Mouse (Mus musculus) embryonic fibroblast, embryonic 13.5 days (primary cell): ENCODE data around the gene Poc1b.

Experiments
- CTCF ChIP-seq: IDR thresholded peaks from 2 replicates; pipeline ENCODE4 v1.5.1; 2011; ENCODE audit warnings: mild to moderate bottlenecking, control low read depth, low read length, moderate library complexity, borderline replicate concordance; ENCODE audit not compliant: insufficient read depth
- POLR2A ChIP-seq: IDR thresholded peaks from 2 replicates; pipeline ENCODE4 v1.6.1; 2011; ENCODE audit warnings: low read depth, mild to moderate bottlenecking, control low read depth, low read length, moderate library complexity

DNA sequence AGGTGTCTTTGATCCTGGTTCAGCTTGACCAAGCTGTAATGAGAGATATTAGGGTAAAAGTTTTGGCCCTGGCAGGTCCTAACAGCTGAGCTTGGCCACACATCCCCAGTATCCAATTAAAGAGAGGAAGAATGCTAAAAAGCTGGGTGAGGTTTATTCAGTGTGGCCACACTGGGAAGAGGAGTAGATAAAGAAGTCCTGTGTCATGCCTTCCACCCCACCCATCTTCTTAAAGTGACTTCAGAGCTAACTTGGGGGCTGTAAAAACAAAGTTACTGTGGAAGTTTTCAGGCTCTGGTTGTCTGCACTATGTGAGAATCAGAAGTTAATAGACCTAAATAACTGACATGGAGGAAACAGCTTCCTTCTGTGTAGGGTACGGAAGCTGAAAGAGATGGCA lies 44.7 kb downstream of the Poc1b start:
- no peak for TF ChIP-seq CTCF
- no peak for TF ChIP-seq POLR2A
